Mouse (Mus musculus) stomach, adult 2 months (tissue): ENCODE data around the gene 1600014C10Rik. TPM values are rescaled to one million over a fixed set of nuclear protein-coding genes. Genes with fewer than 3 reads are reported as not detected.

Experiments
- polyA plus RNA-seq: library from polyadenylated mRNA; depleted of rRNA; stranded (reverse); fragments of >200 nt; gene quantifications from 2 replicates; pipeline ENCODE4 v1.2.3, GENCODE M21; 2012; rRNA removed

Gene 1600014C10Rik
- 5.8 and 14.1 TPM in 2 replicates for polyA plus RNA-seq

GRCm38 (mm10) chr7:38182962-38183687, at the start of gene 1600014C10Rik:
Gene 1600014C10Rik, plus strand, starts transcription at chr7:38183217.

GRCm38 (mm10) chr7:38227900-38228298, 44.9 kb downstream of the 1600014C10Rik start, which contains the start of gene Plekhf1:
Gene Plekhf1, minus strand, starts transcription at chr7:38228016.

Other genes with a start within 250 kb of the 1600014C10Rik start
- 2.3 and 2.5 TPM in 2 replicates for gene Uri1, start 159.7 kb upstream of the 1600014C10Rik start, polyA plus RNA-seq
- 2.3 and 5.8 TPM in 2 replicates for gene Ccne1, start 75.7 kb upstream of the 1600014C10Rik start, polyA plus RNA-seq
- 3.5 and 4.0 TPM in 2 replicates for gene Plekhf1, start 44.8 kb downstream of the 1600014C10Rik start, polyA plus RNA-seq
- gene Pop4, start 88.2 kb downstream of the 1600014C10Rik start, polyA plus RNA-seq: 1.3 TPM in 2 replicates